Mouse (Mus musculus): Measurements from ENCODE around the gene Slc34a1. TPM values are rescaled to one million over a fixed set of nuclear protein-coding genes. Genes with fewer than 3 reads are reported as not detected.

The Slc34a1 gene
- total and polyA plus RNA-seq, 2 experiments = 0.04 TPM; not detected in 1

DNA sequence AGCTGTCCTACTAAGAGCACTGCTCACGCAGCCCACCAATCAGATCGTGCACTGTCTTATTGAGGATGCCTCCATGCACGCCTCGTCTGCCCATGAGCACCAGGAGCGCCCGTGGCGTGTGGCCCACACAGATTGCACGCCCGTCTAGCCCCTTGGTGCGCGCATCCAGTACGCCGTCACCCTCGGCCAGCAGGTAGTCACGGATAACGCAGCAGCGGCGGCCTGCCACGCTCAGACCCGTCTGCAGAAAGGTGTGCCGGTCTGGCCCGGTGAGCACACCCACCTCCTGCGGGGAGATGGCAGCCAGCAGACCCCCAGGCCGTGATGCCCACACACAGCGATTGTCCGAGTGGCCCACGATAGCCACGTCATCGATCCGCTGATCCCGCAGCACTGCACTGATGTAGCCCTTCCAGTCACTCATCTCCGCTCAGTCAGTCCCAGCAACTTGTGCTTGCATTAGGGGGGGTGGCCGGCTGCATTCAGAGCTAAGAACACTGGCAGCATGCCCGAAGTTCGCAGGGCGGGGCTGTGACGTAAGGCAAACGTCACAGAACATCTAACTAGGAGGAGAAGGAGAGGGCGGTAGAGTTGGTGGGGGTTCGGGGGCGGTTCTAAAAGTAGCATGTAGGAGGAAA lies 16.9 kb downstream of the Slc34a1 start, which contains the start of gene Pfn3:
Gene Pfn3 (minus strand): TSS at position 490 of the 638 bp plus-strand sequence.
- DNase-seq (ENCODE audit: extremely low read depth, low read depth, low spot score) = no peak
- H3K4me3 ChIP-seq (ENCODE audit: insufficient read depth, low read depth, low read length) = no peak within 1 kb of the TSS
- H3K36me3 ChIP-seq (ENCODE audit: control insufficient read depth, insufficient read depth, low read length) = 0 out of 2 replicates have a peak, but pooled peaks cover 2% of the 10 kb centered on the region
- H3K4me1 ChIP-seq (ENCODE audit: control insufficient read depth, insufficient read depth, low read length) = no peaks in the 10 kb centered on the region
- H3K27me3 ChIP-seq (ENCODE audit: control insufficient read depth, insufficient read depth, low read length) = no peaks in the 10 kb centered on the region
- H3K27ac ChIP-seq (replicated peaks; ENCODE audit: insufficient read depth, low read depth, low read length) = no peak within 1 kb of the TSS
- no peak within 1 kb of the TSS for H3K9ac ChIP-seq (ENCODE audit: low read depth, low read length)
- no peaks in the 10 kb centered on the region for H3K79me2 ChIP-seq (ENCODE audit: control insufficient read depth, insufficient read depth, low read length)
- WGBS = 30% methylated on average over 41 of the region's 41 CpGs
- TF ChIP-seq POLR2A (IDR thresholded peaks at IDR 0.05; ENCODE audit: extremely low read depth, insufficient read depth, low read length) (no peak), CTCF (IDR thresholded peaks at IDR 0.05; ENCODE audit: low read depth, low read length) (no peak)

- H3K36me3 ChIP-seq (ENCODE audit: control insufficient read depth, insufficient read depth, low read length) = peaks cover 4% of the 10 kb centered on the region; the same call in 1 of the 2 replicates
- no peaks in the 10 kb centered on the region for H3K79me2 ChIP-seq (ENCODE audit: control insufficient read depth, insufficient read depth, low read length)
- no peaks in the 10 kb centered on the region for H3K4me1 ChIP-seq (ENCODE audit: control insufficient read depth, insufficient read depth, low read length)
- H3K27ac ChIP-seq (replicated peaks; ENCODE audit: insufficient read depth, low read depth, low read length) = no peak overlapping the region
- peak; percentile 63 for DNase-seq (ENCODE audit: extremely low read depth, low read depth, low spot score)
- no peak overlapping the region for H3K4me3 ChIP-seq (ENCODE audit: insufficient read depth, low read depth, low read length)
- no peak overlapping the region for H3K9ac ChIP-seq (ENCODE audit: low read depth, low read length)
- no peaks in the 10 kb centered on the region for H3K27me3 ChIP-seq (ENCODE audit: control insufficient read depth, insufficient read depth, low read length)
- TF ChIP-seq CTCF (IDR thresholded peaks at IDR 0.05; ENCODE audit: low read depth, low read length) (peak; percentile 90), POLR2A (IDR thresholded peaks at IDR 0.05; ENCODE audit: extremely low read depth, insufficient read depth, low read length) (0 out of 2 replicates have a peak, but pooled peaks have one; percentile 30)
- WGBS = 11% methylated on average over 12 of the region's 12 CpGs
These were observed 20.0 kb downstream of the Slc34a1 start for GRCm38 (mm10) chr13:55418004-55418403.

GRCm38 (mm10) chr13:55419142-55419541 lies 21.2 kb downstream of the Slc34a1 start:
- peaks cover 2% of the 10 kb centered on the region; the same call in 1 of the 2 replicates for H3K4me1 ChIP-seq (ENCODE audit: control insufficient read depth, insufficient read depth, low read length)
- H3K27me3 ChIP-seq (ENCODE audit: control insufficient read depth, insufficient read depth, low read length) = no peaks in the 10 kb centered on the region
- H3K27ac ChIP-seq (replicated peaks; ENCODE audit: insufficient read depth, low read depth, low read length) = no peak overlapping the region
- H3K9ac ChIP-seq (ENCODE audit: low read depth, low read length) = no peak overlapping the region
- H3K4me3 ChIP-seq (ENCODE audit: insufficient read depth, low read depth, low read length) = no peak overlapping the region
- no peaks in the 10 kb centered on the region for H3K79me2 ChIP-seq (ENCODE audit: control insufficient read depth, insufficient read depth, low read length)
- DNase-seq (ENCODE audit: extremely low read depth, low read depth, low spot score) = no peak
- TF ChIP-seq POLR2A (IDR thresholded peaks at IDR 0.05; ENCODE audit: extremely low read depth, insufficient read depth, low read length) = no peak
- peaks cover 6% of the 10 kb centered on the region; the same call in 1 of the 2 replicates for H3K36me3 ChIP-seq (ENCODE audit: control insufficient read depth, insufficient read depth, low read length)
- WGBS = 66% methylated on average over 5 of the region's 5 CpGs

DNA sequence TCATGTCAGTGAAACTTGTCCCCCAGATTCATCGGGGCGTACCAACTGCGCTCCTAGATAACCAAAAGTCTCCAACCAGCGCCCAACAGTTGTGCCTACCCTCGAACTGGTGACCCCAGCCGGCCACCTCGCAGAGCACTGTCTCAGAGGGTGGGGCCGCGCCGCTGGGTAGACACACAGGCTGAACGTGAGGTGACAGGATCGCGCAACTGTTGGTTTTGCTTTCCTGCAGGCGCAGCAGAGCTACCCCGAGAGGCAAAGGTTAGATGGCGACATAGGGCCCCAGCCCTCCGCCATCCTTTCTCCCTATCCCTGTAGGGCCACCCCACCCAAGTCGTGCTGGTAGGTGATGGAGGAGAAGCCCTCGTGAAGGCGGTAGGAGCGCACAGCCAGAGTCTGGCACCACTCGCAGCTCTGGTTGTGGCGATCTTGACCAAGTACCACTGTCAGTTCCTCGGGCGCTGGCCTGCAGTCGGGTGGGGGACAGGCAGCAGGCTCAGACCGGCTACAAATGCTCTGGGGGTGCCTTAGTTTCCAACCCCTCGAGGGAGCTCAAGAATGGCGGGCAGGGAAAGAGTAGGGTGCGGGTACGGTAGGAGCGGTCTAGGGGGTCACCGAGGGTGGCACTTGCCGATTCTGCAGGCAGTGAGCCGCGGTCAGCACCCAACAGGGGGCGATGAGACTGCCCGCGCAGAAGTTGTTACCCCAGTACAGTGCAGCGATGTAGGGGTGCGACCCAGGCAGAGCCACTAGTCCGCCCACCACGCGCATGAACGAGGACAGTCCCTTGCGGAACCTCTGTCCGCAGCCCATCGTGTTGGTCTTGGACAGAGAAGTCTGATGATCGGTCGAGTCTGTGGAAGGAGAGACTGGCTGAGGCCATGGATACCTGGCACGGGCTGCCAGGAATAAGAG lies 22.3 kb downstream of the Slc34a1 start:
- Histone ChIP-seq H3K9ac (ENCODE audit: low read depth, low read length) (no peak overlapping the region), H3K36me3 (ENCODE audit: control insufficient read depth, insufficient read depth, low read length) (peaks cover 6% of the 10 kb centered on the region; the same call in 1 of the 2 replicates), H3K27me3 (ENCODE audit: control insufficient read depth, insufficient read depth, low read length) (no peaks in the 10 kb centered on the region), H3K4me1 (ENCODE audit: control insufficient read depth, insufficient read depth, low read length) (peaks cover 2% of the 10 kb centered on the region; the same call in 1 of the 2 replicates), H3K4me3 (ENCODE audit: insufficient read depth, low read depth, low read length) (no peak overlapping the region), H3K27ac (replicated peaks; ENCODE audit: insufficient read depth, low read depth, low read length) (no peak overlapping the region), H3K79me2 (ENCODE audit: control insufficient read depth, insufficient read depth, low read length) (no peaks in the 10 kb centered on the region)
- WGBS = 74% methylated on average over 51 of the region's 51 CpGs
- TF ChIP-seq POLR2A (IDR thresholded peaks at IDR 0.05; ENCODE audit: extremely low read depth, insufficient read depth, low read length) = no peak
- no peak for TF ChIP-seq CTCF (IDR thresholded peaks at IDR 0.05; ENCODE audit: low read depth, low read length)
- no peak for DNase-seq (ENCODE audit: extremely low read depth, low read depth, low spot score)

DNA sequence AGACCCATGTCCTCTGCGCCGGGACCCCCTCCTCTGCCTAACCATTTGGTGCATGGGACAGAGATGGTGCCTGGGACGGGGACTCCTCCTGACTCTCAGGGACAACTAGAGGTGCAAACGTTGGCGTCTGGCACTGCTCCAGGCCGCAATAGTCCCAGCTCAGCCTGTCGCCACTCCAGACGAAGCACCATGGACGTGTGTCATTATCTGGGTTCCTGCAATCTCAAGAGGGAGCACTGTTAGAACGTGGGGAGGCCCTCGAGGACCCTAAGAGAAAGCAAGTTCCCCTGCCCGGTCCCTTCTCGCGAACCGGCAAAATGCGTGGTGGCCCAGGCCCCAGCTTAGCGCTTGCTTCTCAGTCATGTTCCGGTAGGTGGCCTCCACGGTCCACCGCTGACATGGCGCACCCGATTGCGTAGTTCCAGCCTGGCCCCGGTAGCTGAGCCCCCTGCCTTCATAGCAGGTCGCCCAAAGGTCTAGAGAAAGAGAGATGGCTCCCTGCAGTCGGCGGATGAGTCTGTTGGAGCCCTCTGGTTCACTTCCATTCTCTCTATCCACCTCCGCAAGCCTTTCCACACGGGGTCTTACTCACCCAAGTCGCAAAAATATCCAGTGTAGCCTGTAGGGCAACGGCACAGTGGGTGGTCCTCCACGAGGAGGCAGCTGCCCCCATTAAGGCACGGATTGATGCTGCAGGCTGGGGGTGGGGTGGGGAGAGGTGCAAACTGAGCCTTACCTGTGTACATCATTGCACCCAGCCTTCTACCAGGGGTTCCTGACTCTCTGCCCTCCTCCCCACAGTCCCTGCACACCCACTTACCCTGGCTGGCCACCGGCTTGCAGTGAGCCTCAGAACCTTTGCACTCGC lies 23.2 kb downstream of the Slc34a1 start:
- H3K27me3 ChIP-seq (ENCODE audit: control insufficient read depth, insufficient read depth, low read length) = no peaks in the 10 kb centered on the region
- peaks cover 2% of the 10 kb centered on the region; the same call in 1 of the 2 replicates for H3K4me1 ChIP-seq (ENCODE audit: control insufficient read depth, insufficient read depth, low read length)
- H3K9ac ChIP-seq (ENCODE audit: low read depth, low read length) = peak overlapping the region; percentile 30; the same call in 1 of the 2 replicates
- peaks cover 6% of the 10 kb centered on the region; the same call in 1 of the 2 replicates for H3K36me3 ChIP-seq (ENCODE audit: control insufficient read depth, insufficient read depth, low read length)
- peaks cover 6% of the 10 kb centered on the region; the same call in 1 of the 2 replicates for H3K79me2 ChIP-seq (ENCODE audit: control insufficient read depth, insufficient read depth, low read length)
- H3K4me3 ChIP-seq (ENCODE audit: insufficient read depth, low read depth, low read length) = no peak overlapping the region; the same call in none of the 2 replicates
- DNase-seq (ENCODE audit: extremely low read depth, low read depth, low spot score) = no peak
- H3K27ac ChIP-seq (replicated peaks; ENCODE audit: insufficient read depth, low read depth, low read length) = no peak overlapping the region
- no peak for TF ChIP-seq POLR2A (IDR thresholded peaks at IDR 0.05; ENCODE audit: extremely low read depth, insufficient read depth, low read length)
- TF ChIP-seq CTCF (IDR thresholded peaks at IDR 0.05; ENCODE audit: low read depth, low read length) = peak; percentile 75
- WGBS = 62% methylated on average over 35 of the region's 35 CpGs

Measured in liver, adult 2 months (tissue).